Mouse (Mus musculus) bone marrow, adult 2 months (tissue): ENCODE data around the gene Lypd6b.

Experiments
- CTCF ChIP-seq: fragments of 200-500 bp; IDR thresholded peaks from 2 replicates; pipeline ENCODE4 v1.5.1; 2011; ENCODE audit warnings: low read length, control low read depth; ENCODE audit not compliant: control insufficient read depth, insufficient read depth
- POLR2A ChIP-seq: fragments of 200-500 bp; IDR thresholded peaks from 2 replicates; pipeline ENCODE4 v1.6.1; 2011; ENCODE audit warnings: low read depth, mild to moderate bottlenecking, control low read depth, low read length, borderline replicate concordance; ENCODE audit not compliant: control insufficient read depth

DNA sequence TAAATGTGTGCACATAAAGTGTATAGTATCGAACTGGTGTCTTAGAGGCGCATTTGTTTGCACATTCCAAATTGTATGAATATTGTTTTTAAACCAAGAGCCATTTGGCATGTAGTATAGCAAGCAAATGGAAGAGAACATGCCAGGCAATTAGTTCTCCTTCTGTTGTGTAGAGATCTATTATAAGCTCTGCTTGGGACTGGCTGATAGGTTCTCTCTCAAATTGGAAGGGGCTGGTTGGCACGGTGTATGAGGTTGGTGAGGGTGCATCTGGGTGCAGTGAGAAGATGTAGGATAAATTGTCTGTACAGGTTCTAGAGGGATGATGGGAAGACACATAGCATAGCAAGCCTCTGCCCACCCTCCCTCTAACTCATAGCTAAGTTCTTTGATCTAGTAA, 42.9 kb downstream of the Lypd6b start:
- TF ChIP-seq POLR2A, result no peak
- no peak for TF ChIP-seq CTCF
